Mouse (Mus musculus): ENCODE measurements around the gene Gdf3.

DNA sequence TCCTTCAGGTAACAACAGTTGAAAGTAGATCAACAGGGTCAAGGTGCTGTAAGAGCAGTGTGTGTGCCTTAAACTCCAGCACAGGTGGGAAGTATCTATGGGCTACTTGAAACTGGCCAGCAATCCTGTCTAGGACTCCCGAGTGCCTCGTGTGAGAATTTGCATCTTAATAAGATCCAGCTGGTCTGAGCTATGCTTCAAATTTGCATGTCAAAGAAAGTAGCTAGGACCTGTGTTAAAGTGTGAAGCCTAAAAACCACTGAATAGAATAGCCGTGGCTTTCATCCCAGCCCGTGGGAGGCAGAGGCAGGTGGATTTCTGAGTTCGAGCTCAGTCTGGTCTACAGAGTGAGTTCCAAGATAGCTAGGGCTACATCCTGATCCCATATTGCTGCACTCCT, 14.6 kb upstream of the Gdf3 start:
- TF ChIP-seq POLR2A (IDR thresholded peaks at IDR 0.05; ENCODE audit: borderline replicate concordance, insufficient read depth, low read length) = no peak
- no peak for TF ChIP-seq CTCF (IDR thresholded peaks at IDR 0.05; ENCODE audit: borderline replicate concordance, insufficient read depth, low read depth, low read length)
